Mouse (Mus musculus) hindbrain, postnatal 0 days (tissue): ENCODE results near the gene Armc6. TPM values are rescaled to one million over a fixed set of nuclear protein-coding genes. Genes with fewer than 3 reads are reported as not detected.

Source experiments
- ATAC-seq: fragments of 200-750 bp; cut with Nextera tagmentation; 2 replicates; pipeline ENCODE4 v1.8.0; 2017; ENCODE audit warnings: mild to moderate bottlenecking, moderate TSS enrichment, moderate library complexity
- DNase-seq: peaks from one replicate; pipeline ENCODE4 v3.0.0-alpha.2; 2015; ENCODE audit warnings: low spot score
- H3K27ac ChIP-seq: fragments of 300-500 bp; sonication (generic); 2 replicates; pipeline ENCODE4 v1.5.1; 2014; ENCODE audit warnings: mild to moderate bottlenecking
- H3K27me3 ChIP-seq: fragments of 300-500 bp; sonication (generic); 2 replicates; pipeline ENCODE4 v1.6.1; 2014; ENCODE audit warnings: low read length, mixed read lengths; ENCODE audit not compliant: insufficient read depth
- H3K36me3 ChIP-seq: fragments of 300-500 bp; sonication (generic); 2 replicates; pipeline ENCODE4 v1.6.1; 2014; ENCODE audit warnings: low read length, mixed read lengths; ENCODE audit not compliant: insufficient read depth
- H3K4me1 ChIP-seq: fragments of 300-500 bp; sonication (generic); 2 replicates; pipeline ENCODE4 v1.6.1; 2014; ENCODE audit warnings: antibody characterized with exemption, low read length, mixed read lengths; ENCODE audit not compliant: insufficient read depth
- H3K4me2 ChIP-seq: fragments of 300-500 bp; sonication (generic); 2 replicates; pipeline ENCODE4 v1.6.1; 2014; ENCODE audit warnings: low read depth, mild to moderate bottlenecking, low read length, moderate library complexity, mixed read lengths
- H3K4me3 ChIP-seq: fragments of 300-500 bp; sonication (generic); 2 replicates; pipeline ENCODE4 v1.5.1; 2014; ENCODE audit warnings: low read length
- H3K9ac ChIP-seq: fragments of 300-500 bp; sonication (generic); replicated peaks from 2 replicates; pipeline ENCODE4 v1.6.1; 2014; ENCODE audit warnings: mild to moderate bottlenecking, low read length, moderate library complexity, mixed read lengths
- H3K9me3 ChIP-seq: fragments of 300-500 bp; sonication (generic); 2 replicates; pipeline ENCODE4 v1.6.1; 2016; ENCODE audit warnings: low read length, mixed read lengths
- CTCF ChIP-seq: IDR thresholded peaks from 2 replicates; pipeline ENCODE4 v1.5.1; 2016; ENCODE audit warnings: antibody characterized with exemption, control low read depth, low read depth
- WGBS: fragments of 180-500 bp; shearing (Covaris S2); extraction: QIAGEN DNeasy Blood & Tissue Kit; methylation state at CpG from one replicate; pipeline ENCODE4 v1.1.7; 2014; 5-methylcytosine and 5-hydroxymethylcytosine counted together
- polyA plus RNA-seq: library from polyadenylated mRNA; unstranded; fragments of >200 nt; fragmentation: Nextera tagmentation; extraction: Ambion mirVana; gene quantifications from 2 replicates; pipeline ENCODE4 v1.2.1, GENCODE M21; 2015
- total RNA-seq: library from RNA; depleted of rRNA; stranded (reverse); fragments of >200 nt; gene quantifications from 2 replicates; pipeline ENCODE4 v1.2.3, GENCODE M21; 2014; rRNA removed

Armc6 gene
- total RNA-seq (108 TPM in 2 replicates), polyA plus RNA-seq (96.4 and 102 TPM in 2 replicates)

DNA sequence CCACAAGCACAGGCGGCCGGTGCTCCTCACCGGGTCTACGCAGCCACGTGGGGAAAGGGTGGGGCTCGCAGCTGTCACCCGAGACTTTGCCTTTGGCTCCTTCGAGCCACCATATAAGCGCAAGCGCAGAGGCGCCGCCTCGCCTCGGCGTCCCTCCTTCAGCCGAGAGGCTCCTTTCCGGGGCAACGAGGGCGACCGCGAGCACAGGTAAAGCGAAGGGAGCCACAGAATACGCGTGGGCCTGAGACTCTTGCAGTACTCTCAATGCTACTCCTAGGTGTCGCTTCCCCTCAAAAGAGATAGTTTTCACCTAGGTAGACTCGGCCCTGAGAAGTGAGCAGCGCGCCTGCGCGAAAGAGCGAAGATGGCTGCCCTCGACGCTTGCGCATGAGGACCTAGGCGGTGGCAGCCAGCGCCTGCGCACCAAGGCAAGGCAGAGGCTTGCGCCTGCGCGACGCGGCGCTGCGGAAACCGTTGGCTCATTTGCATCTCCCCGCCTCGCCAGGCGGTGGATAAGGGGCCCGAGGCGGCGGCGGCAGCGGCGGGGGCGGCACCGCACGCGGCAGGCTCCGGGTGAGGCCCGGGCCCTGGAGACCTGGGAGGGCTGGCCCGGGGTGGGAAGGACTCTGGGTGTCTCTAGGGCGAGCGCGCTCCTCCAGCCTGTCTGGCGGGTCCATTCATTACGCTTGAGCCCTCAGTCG, at the start of gene Armc6, which contains the start of gene Sugp2:
Gene Armc6 (minus strand): TSS at position 387 of the 701 bp plus-strand sequence.
Gene Sugp2 (plus strand): TSS at position 147 of the 701 bp plus-strand sequence.
- Histone ChIP-seq H3K36me3 (peaks cover 41% of the 10 kb centered on the region; the same call in 1 of the 2 replicates), H3K4me2 (peak within 1 kb of the TSS; percentile 74), H3K9ac (peak within 1 kb of the TSS; percentile 92), H3K4me3 (peak within 1 kb of the TSS; percentile 92), H3K9me3 (no peaks in the 10 kb centered on the region), H3K27me3 (no peaks in the 10 kb centered on the region), H3K27ac (peak within 1 kb of the TSS; percentile 98), H3K4me1 (peaks cover 11% of the 10 kb centered on the region; the same call in 1 of the 2 replicates)
- TF ChIP-seq CTCF, result peak; percentile 29
- WGBS, result under 1% methylated on average over 55 of the region's 67 CpGs
- ATAC-seq, result peak; percentile 96
- DNase-seq, result peak; percentile 99

DNA sequence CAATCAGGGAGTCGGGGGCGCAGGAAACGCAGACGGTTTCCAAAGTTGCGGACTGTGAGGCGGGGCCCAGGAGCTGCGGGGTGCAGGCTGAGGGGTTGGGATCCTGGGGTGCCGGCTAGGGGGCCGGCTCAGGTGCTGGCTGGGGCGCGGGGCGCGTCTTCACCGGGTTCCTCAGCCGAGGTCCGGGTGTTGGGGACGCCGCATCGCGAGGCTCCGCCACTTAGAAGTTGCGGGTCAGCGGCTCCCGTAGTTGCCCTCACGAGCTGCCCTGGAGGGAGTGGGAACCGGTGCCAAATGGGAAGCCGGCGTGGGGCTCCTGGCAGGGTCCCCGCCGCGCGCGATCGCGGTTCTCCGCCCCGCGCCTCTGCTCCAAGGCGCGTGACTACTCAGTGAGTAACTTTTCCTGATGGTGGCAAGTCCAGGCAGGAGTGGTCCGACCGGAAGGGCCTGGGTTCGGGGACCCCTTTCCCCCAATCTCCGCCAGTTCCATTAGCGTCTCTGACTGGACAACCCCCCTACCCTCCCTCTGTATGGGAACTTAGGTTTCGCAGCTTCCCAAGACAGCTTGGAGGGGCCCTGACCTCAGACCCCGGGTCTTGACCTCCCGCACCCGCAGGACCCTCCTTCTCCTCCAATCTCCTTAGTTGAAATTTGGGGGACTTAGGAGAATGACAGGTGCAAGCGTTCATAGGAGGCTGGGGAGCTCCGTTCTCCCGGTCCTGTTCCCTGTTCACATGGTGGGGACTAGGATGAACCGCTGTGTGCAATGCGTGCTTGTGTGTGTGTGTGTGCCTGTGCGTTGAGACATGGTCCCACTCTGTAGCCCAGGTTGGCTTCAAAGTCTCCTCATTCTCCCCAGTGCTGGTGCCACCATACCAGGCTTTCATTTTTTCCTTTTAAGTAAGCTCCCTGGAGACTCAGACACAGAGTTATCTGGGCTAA, 49.1 kb upstream of the Armc6 start:
- peaks cover 15% of the 10 kb centered on the region; the same call in 1 of the 2 replicates for H3K36me3 ChIP-seq
- TF ChIP-seq CTCF, result no peak
- H3K4me1 ChIP-seq, result no peaks in the 10 kb centered on the region
- no peaks in the 10 kb centered on the region for H3K27me3 ChIP-seq
- peak; percentile 40 for DNase-seq
- peak overlapping the region; percentile 81 for H3K9ac ChIP-seq
- ATAC-seq, result peak; percentile 60
- no peaks in the 10 kb centered on the region for H3K9me3 ChIP-seq
- H3K27ac ChIP-seq, result peak overlapping the region; percentile 73; the same call in 1 of the 2 replicates
- peak overlapping the region; percentile 81 for H3K4me3 ChIP-seq
- 1% methylated on average over 45 of the region's 55 CpGs for WGBS
- peak overlapping the region; percentile 92 for H3K4me2 ChIP-seq

DNA sequence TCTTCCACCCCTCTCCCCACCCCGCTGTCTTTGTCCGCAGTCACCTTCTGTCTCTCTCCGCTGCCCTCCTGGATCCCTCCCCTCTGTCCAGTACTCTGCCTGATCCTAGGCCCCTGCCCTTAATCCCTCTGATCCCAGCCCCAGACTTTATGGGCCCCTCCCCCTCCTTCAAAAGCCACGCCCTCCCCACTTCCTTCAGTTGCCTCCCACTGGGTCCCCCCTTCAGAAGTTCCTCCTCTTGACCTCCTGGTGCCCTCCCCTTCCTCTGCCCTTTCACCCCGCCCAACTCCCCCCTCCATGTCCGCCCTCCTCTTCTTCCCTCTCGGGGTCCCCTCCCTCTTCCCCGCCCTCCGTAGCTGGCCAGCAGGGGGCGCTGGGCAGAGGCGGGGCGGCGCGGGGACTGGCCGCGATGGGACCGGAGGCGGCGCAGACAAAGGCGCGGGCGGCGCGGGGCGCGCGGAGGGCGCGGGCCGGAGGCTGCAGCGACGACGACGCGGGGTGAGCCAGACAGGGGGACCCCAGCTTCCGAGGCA, 48.4 kb upstream of the Armc6 start, which contains the start of gene Homer3:
Gene Homer3 (plus strand): TSS at position 225 of the 533 bp plus-strand sequence.
- H3K4me2 ChIP-seq, result peak within 1 kb of the TSS; percentile 92
- ATAC-seq (peak; percentile 85), DNase-seq (peak; percentile 84)
- TF ChIP-seq CTCF, result peak; percentile 78
- H3K9me3 ChIP-seq, result no peaks in the 10 kb centered on the region
- H3K27ac ChIP-seq, result peak within 1 kb of the TSS; percentile 73; the same call in 1 of the 2 replicates
- H3K27me3 ChIP-seq, result no peaks in the 10 kb centered on the region
- no peaks in the 10 kb centered on the region for H3K4me1 ChIP-seq
- under 1% methylated on average over 35 of the region's 36 CpGs for WGBS
- H3K9ac ChIP-seq, result peak within 1 kb of the TSS; percentile 81
- peaks cover 15% of the 10 kb centered on the region; the same call in 1 of the 2 replicates for H3K36me3 ChIP-seq
- peak within 1 kb of the TSS; percentile 81 for H3K4me3 ChIP-seq

DNA sequence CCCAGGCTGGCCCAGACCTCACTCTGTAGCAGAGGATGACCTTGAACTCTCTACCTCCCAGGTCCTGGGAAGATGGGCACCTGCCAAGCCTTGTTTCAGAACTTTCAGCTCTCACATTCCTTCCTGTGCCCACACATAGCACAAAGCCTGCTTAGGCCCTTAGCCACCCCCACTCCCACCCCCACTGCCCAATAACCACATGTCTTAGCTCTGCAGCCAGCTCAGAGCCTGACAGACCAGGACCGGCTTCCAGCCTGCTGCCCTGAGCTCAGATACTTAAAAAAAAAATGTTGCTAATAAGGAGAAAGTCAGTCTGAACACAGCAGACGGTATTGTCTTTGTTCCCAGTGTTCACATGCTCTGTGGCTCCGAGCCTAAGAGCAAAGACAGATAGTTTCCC, 46.7 kb upstream of the Armc6 start:
- Histone ChIP-seq H3K4me3 (no peak overlapping the region), H3K4me2 (no peak overlapping the region), H3K9ac (no peak overlapping the region), H3K27ac (no peak overlapping the region; the same call in 1 of the 2 replicates), H3K4me1 (no peaks in the 10 kb centered on the region), H3K27me3 (no peaks in the 10 kb centered on the region), H3K36me3 (peaks cover 5% of the 10 kb centered on the region; the same call in 1 of the 2 replicates), H3K9me3 (no peaks in the 10 kb centered on the region)
- ATAC-seq (no peak), DNase-seq (no peak)
- TF ChIP-seq CTCF, result no peak
- WGBS, result 37% methylated on average over 3 of the region's 3 CpGs

DNA sequence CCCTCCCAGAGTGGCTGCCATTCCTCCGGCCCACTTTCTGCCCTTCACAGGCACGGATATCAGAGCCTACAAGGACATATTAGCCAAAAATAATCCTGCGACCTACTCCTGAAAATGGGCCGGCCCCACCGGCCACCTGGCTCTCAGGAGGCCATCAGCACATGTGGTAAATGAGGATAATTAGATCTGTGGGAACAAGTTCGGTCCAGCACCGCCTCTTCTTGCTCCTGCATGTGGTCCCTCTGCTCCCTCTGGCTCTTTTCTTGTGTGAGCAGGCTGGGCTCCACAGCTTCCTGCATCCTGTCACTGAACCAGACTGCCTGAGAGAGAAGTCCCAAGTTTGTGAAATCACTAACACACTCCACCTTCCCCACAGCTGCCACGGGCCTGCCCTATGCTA, 45.0 kb upstream of the Armc6 start:
- H3K27me3 ChIP-seq, result no peaks in the 10 kb centered on the region
- H3K4me1 ChIP-seq, result no peaks in the 10 kb centered on the region
- no peaks in the 10 kb centered on the region for H3K36me3 ChIP-seq
- H3K9ac ChIP-seq, result no peak overlapping the region
- ATAC-seq (no peak), DNase-seq (no peak)
- H3K9me3 ChIP-seq, result no peaks in the 10 kb centered on the region
- no peak overlapping the region for H3K4me2 ChIP-seq
- 78% methylated on average over 8 of the region's 8 CpGs for WGBS
- H3K4me3 ChIP-seq, result no peak overlapping the region
- TF ChIP-seq CTCF, result no peak
- H3K27ac ChIP-seq, result no peak overlapping the region

DNA sequence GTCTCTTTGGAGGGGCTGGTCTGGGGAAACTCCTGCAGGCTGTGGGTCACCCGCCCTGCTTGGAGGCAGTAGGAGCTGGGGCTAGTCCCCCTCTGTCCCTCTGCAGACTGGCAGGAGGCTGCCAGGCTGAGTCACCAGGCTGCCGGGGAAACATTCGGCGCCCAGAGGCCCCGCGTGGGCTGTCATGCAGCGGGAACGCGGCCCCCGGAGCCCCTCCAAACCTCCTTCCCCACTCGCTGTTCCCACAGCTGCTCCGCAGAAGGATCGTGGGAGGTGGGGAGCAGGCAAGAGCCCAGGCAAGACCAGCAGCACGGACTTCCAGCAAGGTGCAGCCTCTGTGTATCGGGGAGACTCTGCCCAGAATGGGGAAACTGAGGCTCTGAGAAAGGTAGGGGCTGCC, 43.9 kb upstream of the Armc6 start:
- no peak overlapping the region for H3K4me2 ChIP-seq
- no peaks in the 10 kb centered on the region for H3K4me1 ChIP-seq
- no peaks in the 10 kb centered on the region for H3K27me3 ChIP-seq
- no peak for DNase-seq
- no peak overlapping the region for H3K4me3 ChIP-seq
- H3K9ac ChIP-seq, result 0 out of 2 replicates have a peak overlapping the region, but pooled peaks have one; percentile 9
- H3K36me3 ChIP-seq, result no peaks in the 10 kb centered on the region
- no peak for TF ChIP-seq CTCF
- H3K27ac ChIP-seq, result peak overlapping the region; percentile 0; the same call in 1 of the 2 replicates
- H3K9me3 ChIP-seq, result no peaks in the 10 kb centered on the region
- ATAC-seq, result no peak
- WGBS, result 50% methylated on average over 15 of the region's 15 CpGs
